In the genomic region with DNA sequence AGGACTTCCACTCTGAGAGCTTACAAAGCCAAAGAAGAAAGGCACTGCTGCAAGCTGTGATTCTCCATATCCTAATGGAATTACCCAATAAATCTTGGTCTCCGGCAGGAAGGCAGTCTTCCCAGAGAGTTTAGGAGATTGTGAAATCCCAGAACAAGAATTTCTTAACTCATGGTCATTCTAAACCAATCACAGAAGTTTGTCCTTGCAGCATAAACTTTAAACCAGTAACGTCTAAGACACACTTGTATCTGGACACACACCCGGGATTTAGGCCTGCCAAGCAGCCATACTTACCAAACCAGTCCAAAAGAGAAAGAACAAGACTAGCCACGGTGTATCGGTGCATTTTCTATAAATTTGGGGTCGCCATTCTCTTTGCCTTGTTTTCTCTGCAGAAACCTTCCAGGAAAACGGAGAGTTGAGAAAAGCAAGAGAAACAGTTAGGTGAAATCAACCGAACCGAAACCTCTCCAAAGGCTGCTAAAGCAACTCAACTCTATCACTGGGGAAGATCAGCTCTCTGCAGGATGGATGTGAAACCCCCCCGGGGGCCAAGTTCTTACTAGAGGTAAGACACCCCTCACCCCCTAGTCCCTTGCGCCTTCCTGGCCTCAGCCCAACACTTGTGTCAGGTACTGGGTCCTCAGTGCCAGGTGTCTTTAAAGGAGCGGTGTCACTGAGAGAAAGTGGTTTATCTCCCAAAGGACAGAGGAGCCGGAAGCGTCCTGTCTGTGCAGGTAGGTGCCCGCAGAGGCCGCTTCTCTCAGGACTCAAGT, we compare ENCODE assay signal across 8 mouse cellular contexts. TPM values are rescaled to one million over a fixed set of nuclear protein-coding genes. Genes with fewer than 3 reads are reported as not detected.
DNase-seq lines count a peak whose midpoint lies in the region; ATAC-seq and TF ChIP-seq lines count a peak whose summit lies in the region.

No protein-coding gene starts in this region.

- H3K27me3 ChIP-seq in erythroblast, embryonic 14.5 days (ENCODE audit: control insufficient read depth) = peaks cover 14% of the 10 kb centered on the region
- H3K27me3 ChIP-seq in heart, postnatal 0 days (ENCODE audit: control insufficient read depth, insufficient read depth, low read length) = 0 out of 2 replicates have a peak, but pooled peaks cover 7% of the 10 kb centered on the region
- peaks cover 21% of the 10 kb centered on the region for H3K27me3 ChIP-seq in liver, embryonic 13.5 days

- H3K36me3 ChIP-seq in erythroblast, embryonic 14.5 days (ENCODE audit: control insufficient read depth) = no peaks in the 10 kb centered on the region
- H3K36me3 ChIP-seq in heart, postnatal 0 days (replicated peaks; ENCODE audit: control insufficient read depth, insufficient read depth, low read length) = no peaks in the 10 kb centered on the region
- no peaks in the 10 kb centered on the region for H3K36me3 ChIP-seq in liver, embryonic 13.5 days

- WGBS in heart, postnatal 0 days = 57% methylated on average over 16 of the region's 16 CpGs
- 46% methylated on average over 16 of the region's 16 CpGs for WGBS in liver, embryonic 13.5 days (ENCODE audit: insufficient replicate concordance)

- no peaks in the 10 kb centered on the region for H3K4me1 ChIP-seq in erythroblast, embryonic 14.5 days (ENCODE audit: control insufficient read depth)
- peaks cover 8% of the 10 kb centered on the region for H3K4me1 ChIP-seq in heart, postnatal 0 days (ENCODE audit: control insufficient read depth, insufficient read depth)
- H3K4me1 ChIP-seq in liver, embryonic 13.5 days (replicated peaks) = peaks cover 9% of the 10 kb centered on the region; the same call in 1 of the 2 replicates

- no peaks in the 10 kb centered on the region for H3K9me3 ChIP-seq in erythroblast, embryonic 14.5 days (ENCODE audit: control insufficient read depth, low read length)
- no peaks in the 10 kb centered on the region for H3K9me3 ChIP-seq in heart, postnatal 0 days (replicated peaks; ENCODE audit: control insufficient read depth, low read length)
- no peaks in the 10 kb centered on the region for H3K9me3 ChIP-seq in liver, embryonic 13.5 days (replicated peaks)

- no peak for TF ChIP-seq CTCF in heart, postnatal 0 days (IDR thresholded peaks at IDR 0.05; ENCODE audit: low read depth)

- no peak for TF ChIP-seq EP300 in heart, postnatal 0 days (IDR thresholded peaks at IDR 0.05; ENCODE audit: low read depth)

- H3K9ac ChIP-seq in heart, postnatal 0 days (replicated peaks; ENCODE audit: low read depth, low read length) = peak overlapping the region; percentile 40; the same call in 1 of the 2 replicates
- no peak overlapping the region for H3K9ac ChIP-seq in liver, embryonic 13.5 days

- peak; percentile 56 to 65 for DNase-seq in adrenal gland, postnatal 36 days
- DNase-seq in heart, postnatal 0 days (ENCODE audit: low spot score) = no peak
- DNase-seq in liver, embryonic 13.5 days = no peak
- DNase-seq in skeletal muscle tissue, adult 2 months (ENCODE audit: low read depth, low spot score) = peak; percentile 51
- no peak for DNase-seq in cerebellum, adult 8-10 months
- DNase-seq in thymus, postnatal 25 days = no peak

- ATAC-seq in erythroblast, adult 5-6 weeks (replicated peaks; ENCODE audit: low FRiP score, poor library complexity, severe bottlenecking) = no peak
- ATAC-seq in heart, postnatal 0 days (ENCODE audit: insufficient read depth, low read depth) = no peak
- ATAC-seq in liver, embryonic 13.5 days (ENCODE audit: low read depth) = peak; percentile 27

- no peak overlapping the region for H3K27ac ChIP-seq in heart, postnatal 0 days (ENCODE audit: low read depth)
- 0 out of 2 replicates have a peak overlapping the region, but pooled peaks have one; percentile 36 for H3K27ac ChIP-seq in liver, embryonic 13.5 days

- H3K4me2 ChIP-seq in heart, postnatal 0 days (ENCODE audit: low read depth, low read length) = peak overlapping the region; percentile 72
- H3K4me2 ChIP-seq in liver, embryonic 13.5 days = peak overlapping the region; percentile 50

- peak overlapping the region; percentile 49 for H3K4me3 ChIP-seq in erythroblast, embryonic 14.5 days (replicated peaks)
- H3K4me3 ChIP-seq in heart, postnatal 0 days (ENCODE audit: low read depth, low read length) = peak overlapping the region; percentile 41
- H3K4me3 ChIP-seq in liver, embryonic 13.5 days (replicated peaks) = peak overlapping the region; percentile 41

RNA-seq across cellular contexts. Expression of gene Slc44a3, which starts 0.6 kb away (rescaled TPM):
- polyA plus RNA-seq in erythroblast, embryonic 14.5 days (2012) = not detected in 2 replicates
- not detected in 2 replicates for total RNA-seq in erythroblast, adult 5-6 weeks (2015; ENCODE audit: low replicate concordance)
- total RNA-seq in erythroblast, adult 5-6 weeks (2017; ENCODE audit: low replicate concordance) = not detected in 2 replicates
- total RNA-seq in adrenal gland, postnatal 36 days (2021) = 10 to 100 TPM; 18.4 to 26.2 TPM
- total RNA-seq in heart, postnatal 0 days (2014; rRNA removed; ENCODE audit: low replicate concordance) = 1.5 and 6.0 TPM in 2 replicates
- polyA plus RNA-seq in heart, postnatal 0 days (2015; fragmentation: Nextera tagmentation; extraction: Ambion mirVana) = 0.79 and 1.3 TPM in 2 replicates
- polyA plus RNA-seq in liver, embryonic 13.5 days (2015; fragmentation: Nextera tagmentation; extraction: Ambion mirVana) = 6.2 and 6.9 TPM in 2 replicates

Comparison
In these comparisons a context has a peak if more than half of its experiments do, and no peak if none do; other contexts are left out.
1. DNase-seq: peak in adrenal gland, postnatal 36 days (2 of 2) and skeletal muscle tissue, adult 2 months (single experiment); none in heart, postnatal 0 days (single experiment), liver, embryonic 13.5 days (single experiment), cerebellum, adult 8-10 months (single experiment) and thymus, postnatal 25 days (single experiment).
2. Peak in every context shown above with its lines, with median percentiles within 50 percentile points of each other: H3K4me3 ChIP-seq.